ENCODE assay signal across 8 mouse cellular contexts in the genomic region with DNA sequence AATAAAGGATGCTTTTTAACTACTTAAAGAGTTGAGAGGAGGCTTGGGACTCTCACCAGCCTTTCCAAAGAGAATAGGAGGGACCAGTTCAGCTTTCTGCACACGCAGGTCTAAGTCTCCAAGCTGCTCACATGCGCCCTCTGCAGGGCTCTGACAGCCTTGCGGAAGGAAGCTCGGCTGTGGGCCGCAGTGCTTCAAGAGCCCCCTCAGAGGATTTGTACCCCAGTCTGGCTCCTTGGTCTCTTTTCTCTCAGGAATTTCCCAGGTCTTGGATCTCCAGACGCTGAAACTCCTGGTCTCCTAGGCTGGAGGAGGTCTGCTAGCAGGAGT.
DNase-seq lines count a peak whose midpoint lies in the region; ATAC-seq lines count a peak whose summit lies in the region.

No protein-coding gene starts in this region.

- H3K36me3 ChIP-seq in intestine, embryonic 15.5 days: no peaks in the 10 kb centered on the region
- no peaks in the 10 kb centered on the region for H3K36me3 ChIP-seq in midbrain, embryonic 16.5 days (ENCODE audit: control insufficient read depth, insufficient read depth, low read length)

- no peak overlapping the region for H3K27ac ChIP-seq in intestine, embryonic 15.5 days
- no peak overlapping the region for H3K27ac ChIP-seq in midbrain, embryonic 16.5 days (ENCODE audit: low read length)

- H3K9me3 ChIP-seq in intestine, embryonic 15.5 days: no peaks in the 10 kb centered on the region
- no peaks in the 10 kb centered on the region for H3K9me3 ChIP-seq in midbrain, embryonic 16.5 days (replicated peaks; ENCODE audit: control insufficient read depth, low read length, poor library complexity, severe bottlenecking)

- WGBS in intestine, embryonic 15.5 days: 5% methylated on average over 6 of the region's 6 CpGs
- WGBS in midbrain, embryonic 16.5 days: 2% methylated on average over 6 of the region's 6 CpGs

- no peak overlapping the region for H3K4me2 ChIP-seq in intestine, embryonic 15.5 days (replicated peaks)
- no peak overlapping the region for H3K4me2 ChIP-seq in midbrain, embryonic 16.5 days (ENCODE audit: low read length)

- 0 out of 2 replicates have a peak, but pooled peaks cover 4% of the 10 kb centered on the region for H3K27me3 ChIP-seq in intestine, embryonic 15.5 days (replicated peaks)
- no peaks in the 10 kb centered on the region for H3K27me3 ChIP-seq in midbrain, embryonic 16.5 days (ENCODE audit: control insufficient read depth, insufficient read depth, low read depth, low read length)

- peak; percentile 38 for DNase-seq in heart, adult 8-10 months (ENCODE audit: low spot score)
- DNase-seq in heart, adult 11 months: no peak
- peak; percentile 79 for DNase-seq in cerebellum, adult 9-10 months
- DNase-seq in gastrocnemius, adult 18-20 months (ENCODE audit: low spot score): peak; percentile 57
- DNase-seq in left cerebral cortex, postnatal 36 days (ENCODE audit: low spot score in 2 of 2): peak; percentile 54 to 59
- peak; percentile 14 to 54 for DNase-seq in spleen, postnatal 14 days (ENCODE audit: low spot score in 2 of 2)

- 0 out of 2 replicates have a peak, but pooled peaks cover 3% of the 10 kb centered on the region for H3K4me1 ChIP-seq in intestine, embryonic 15.5 days (replicated peaks)
- no peaks in the 10 kb centered on the region for H3K4me1 ChIP-seq in midbrain, embryonic 16.5 days (ENCODE audit: control insufficient read depth, insufficient read depth, low read length)

- no peak overlapping the region for H3K9ac ChIP-seq in intestine, embryonic 15.5 days
- no peak overlapping the region for H3K9ac ChIP-seq in midbrain, embryonic 16.5 days (ENCODE audit: low read depth, low read length)

- peak; percentile 65; the same call in 1 of the 2 replicates for ATAC-seq in intestine, embryonic 15.5 days
- peak; percentile 63 for ATAC-seq in midbrain, embryonic 16.5 days

- intact Hi-C loops in left cerebral cortex, postnatal 36 days (cut with DNase I): loop anchor here (5.0 kb wide), 3 partner anchors 101 to 666 kb away; a partner anchor contains a TSS

- no peak overlapping the region for H3K4me3 ChIP-seq in intestine, embryonic 15.5 days (replicated peaks)
- H3K4me3 ChIP-seq in midbrain, embryonic 16.5 days (ENCODE audit: low read depth, low read length): no peak overlapping the region
